Comparison of ENCODE assay signal across 15 mouse cellular contexts in the genomic region with DNA sequence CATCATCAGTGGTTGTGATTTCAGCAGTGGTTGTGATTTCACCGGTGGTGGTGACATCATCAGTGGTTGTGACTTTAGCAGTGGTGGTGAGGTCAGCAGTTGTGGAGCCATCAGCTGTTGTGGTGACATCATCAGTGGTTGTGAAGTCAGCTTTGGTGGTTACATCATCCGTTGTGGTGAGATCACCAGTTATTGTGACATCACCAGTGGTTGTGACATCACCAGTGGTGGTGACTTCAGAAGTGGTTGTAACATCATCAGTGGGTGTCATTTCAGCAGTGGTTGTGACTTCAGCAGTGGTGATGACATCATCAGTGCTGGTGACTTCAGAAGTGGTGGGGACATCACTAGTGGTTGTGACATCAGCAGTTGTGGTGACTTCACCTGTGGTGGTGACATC. TPM values are rescaled to one million over a fixed set of nuclear protein-coding genes. Genes with fewer than 3 reads are reported as not detected.
DNase-seq lines count a peak whose midpoint lies in the region; ATAC-seq and TF ChIP-seq lines count a peak whose summit lies in the region.
"Had no signal": no experiment of that assay in that cellular context is flagged by ENCODE, and none has a peak within 500 bp of the region (broad histone marks: within the 10 kb centered on the region; RNA-seq: fewer than 3 reads in every experiment).

No protein-coding gene starts in this region.

- no peak overlapping the region for H3K4me3 ChIP-seq in hindbrain, embryonic 10.5 days
- H3K4me3 ChIP-seq in hindbrain, embryonic 13.5 days: no peak overlapping the region
- H3K4me3 ChIP-seq in limb, embryonic 10.5 days: no peak overlapping the region
- H3K4me3 ChIP-seq in stomach, embryonic 16.5 days (replicated peaks; ENCODE audit: low read length): no peak overlapping the region
- no peak overlapping the region for H3K4me3 ChIP-seq in layer of hippocampus, adult 2 months
- H3K4me3 ChIP-seq: limb, embryonic 12.5 days had no signal

- H3K9me3 ChIP-seq in hindbrain, embryonic 10.5 days: peaks cover 26% of the 10 kb centered on the region
- peaks cover 30% of the 10 kb centered on the region for H3K9me3 ChIP-seq in hindbrain, embryonic 13.5 days
- H3K9me3 ChIP-seq in limb, embryonic 10.5 days (replicated peaks): peaks cover 21% of the 10 kb centered on the region
- peaks cover 17% of the 10 kb centered on the region; the same call in 1 of the 2 replicates for H3K9me3 ChIP-seq in stomach, embryonic 16.5 days (replicated peaks; ENCODE audit: control insufficient read depth, low read length)

- DNase-seq in hindbrain, embryonic 10.5 days (ENCODE audit: low spot score): peak; percentile 6
- DNase-seq in retina, postnatal 1 day: peak; percentile 46
- DNase-seq in retina, embryonic 14.5 days (ENCODE audit: low spot score): no peak
- peak; percentile 39 for DNase-seq in limb, embryonic 10.5 days (ENCODE audit: low spot score)
- no peak for DNase-seq in layer of hippocampus, adult 2 months (ENCODE audit: low spot score in 2 of 2)
- DNase-seq in ovary, postnatal 14 days (ENCODE audit: low spot score): no peak
- DNase-seq: adrenal gland, adult 2 months; cerebellum, adult 11-12 months; heart, postnatal 14 days; kidney, postnatal 25 days; thymus, adult 2 months had no signal

- H3K27ac ChIP-seq in hindbrain, embryonic 10.5 days: no peak overlapping the region
- H3K27ac ChIP-seq in hindbrain, embryonic 13.5 days: no peak overlapping the region
- H3K27ac ChIP-seq in limb, embryonic 10.5 days: no peak overlapping the region
- no peak overlapping the region for H3K27ac ChIP-seq in stomach, embryonic 16.5 days (ENCODE audit: low read length)
- no peak overlapping the region for H3K27ac ChIP-seq in layer of hippocampus, adult 2 months
- H3K27ac ChIP-seq: limb, embryonic 12.5 days had no signal

- 61% methylated on average over 2 of the region's 2 CpGs for WGBS in hindbrain, embryonic 10.5 days
- 61% methylated on average over 2 of the region's 2 CpGs for WGBS in hindbrain, embryonic 13.5 days
- 64% methylated on average over 2 of the region's 2 CpGs for WGBS in limb, embryonic 10.5 days
- 70% methylated on average over 2 of the region's 2 CpGs for WGBS in stomach, embryonic 16.5 days

- no peaks in the 10 kb centered on the region for H3K27me3 ChIP-seq in hindbrain, embryonic 10.5 days (ENCODE audit: insufficient read depth, poor library complexity, severe bottlenecking)
- no peaks in the 10 kb centered on the region for H3K27me3 ChIP-seq in hindbrain, embryonic 13.5 days
- H3K27me3 ChIP-seq in limb, embryonic 10.5 days (ENCODE audit: low read depth, poor library complexity, severe bottlenecking): no peaks in the 10 kb centered on the region
- no peaks in the 10 kb centered on the region for H3K27me3 ChIP-seq in stomach, embryonic 16.5 days (ENCODE audit: control insufficient read depth, insufficient read depth, low read length)
- H3K27me3 ChIP-seq: limb, embryonic 12.5 days had no signal

- no peak for ATAC-seq in hindbrain, embryonic 13.5 days (ENCODE audit: low FRiP score)
- ATAC-seq in stomach, embryonic 16.5 days (ENCODE audit: insufficient read depth, low FRiP score): peak; percentile 71

- H3K36me3 ChIP-seq in hindbrain, embryonic 10.5 days: no peaks in the 10 kb centered on the region
- H3K36me3 ChIP-seq in hindbrain, embryonic 13.5 days: no peaks in the 10 kb centered on the region
- no peaks in the 10 kb centered on the region for H3K36me3 ChIP-seq in limb, embryonic 10.5 days
- no peaks in the 10 kb centered on the region for H3K36me3 ChIP-seq in stomach, embryonic 16.5 days (ENCODE audit: control insufficient read depth, insufficient read depth, low read length)
- H3K36me3 ChIP-seq: limb, embryonic 12.5 days had no signal

- no peak for TF ChIP-seq CTCF in layer of hippocampus, adult 2 months (conservative IDR thresholded peaks at IDR 0.05)

- H3K4me2 ChIP-seq in hindbrain, embryonic 13.5 days: no peak overlapping the region
- no peak overlapping the region for H3K4me2 ChIP-seq in stomach, embryonic 16.5 days (ENCODE audit: low read depth, low read length)
- H3K4me2 ChIP-seq: limb, embryonic 12.5 days had no signal

- H3K9ac ChIP-seq in hindbrain, embryonic 13.5 days: no peak overlapping the region
- no peak overlapping the region for H3K9ac ChIP-seq in stomach, embryonic 16.5 days (ENCODE audit: low read length)
- H3K9ac ChIP-seq: limb, embryonic 12.5 days had no signal

- H3K4me1 ChIP-seq in hindbrain, embryonic 10.5 days (replicated peaks): no peaks in the 10 kb centered on the region
- no peaks in the 10 kb centered on the region for H3K4me1 ChIP-seq in hindbrain, embryonic 13.5 days (replicated peaks)
- H3K4me1 ChIP-seq in limb, embryonic 10.5 days: no peaks in the 10 kb centered on the region
- H3K4me1 ChIP-seq in stomach, embryonic 16.5 days (ENCODE audit: control insufficient read depth, insufficient read depth, low read length): no peaks in the 10 kb centered on the region
- H3K4me1 ChIP-seq: limb, embryonic 12.5 days had no signal

RNA-seq across cellular contexts. Expression of gene Muc3, which starts 3.5 kb away (rescaled TPM):
- not detected in 2 replicates for polyA plus RNA-seq in hindbrain, embryonic 10.5 days (2016; fragmentation: Nextera tagmentation; extraction: Ambion mirVana)
- polyA plus RNA-seq in hindbrain, embryonic 13.5 days (2015; fragmentation: Nextera tagmentation; extraction: Ambion mirVana): not detected in 2 replicates
- not detected in 2 replicates for polyA plus RNA-seq in limb, embryonic 10.5 days (2016; fragmentation: Nextera tagmentation; extraction: Ambion mirVana)
- polyA plus RNA-seq in stomach, embryonic 16.5 days (2015; fragmentation: Nextera tagmentation; extraction: Ambion mirVana): 0.15 TPM in 1 of 2 replicates, not detected in the other
- total RNA-seq in layer of hippocampus, adult 2 months (2021): not detected
- total RNA-seq: adrenal gland, adult 2 months; gastrocnemius, adult 8-10 months; heart, postnatal 14 days had no signal
- polyA plus RNA-seq: adrenal gland, adult 2 months; limb, embryonic 12.5 days had no signal

RNA-seq across cellular contexts. Expression of gene Trim56, which starts 36.6 kb away (rescaled TPM):
- polyA plus RNA-seq in hindbrain, embryonic 10.5 days (2016; fragmentation: Nextera tagmentation; extraction: Ambion mirVana): 5.2 and 5.4 TPM in 2 replicates
- polyA plus RNA-seq in hindbrain, embryonic 13.5 days (2015; fragmentation: Nextera tagmentation; extraction: Ambion mirVana): 2.4 and 2.8 TPM in 2 replicates
- polyA plus RNA-seq in limb, embryonic 10.5 days (2016; fragmentation: Nextera tagmentation; extraction: Ambion mirVana): 5.6 and 7.0 TPM in 2 replicates
- polyA plus RNA-seq in stomach, embryonic 16.5 days (2015; fragmentation: Nextera tagmentation; extraction: Ambion mirVana): 8.1 and 9.3 TPM in 2 replicates
- 1 to 10 TPM; 5.5 to 5.8 TPM for total RNA-seq in layer of hippocampus, adult 2 months (2021)

RNA-seq across cellular contexts. Expression of gene Muc3a, which starts 59.6 kb away (rescaled TPM):
- 0.13 TPM in 1 of 2 replicates, not detected in the other for polyA plus RNA-seq in hindbrain, embryonic 10.5 days (2016; fragmentation: Nextera tagmentation; extraction: Ambion mirVana)
- polyA plus RNA-seq in hindbrain, embryonic 13.5 days (2015; fragmentation: Nextera tagmentation; extraction: Ambion mirVana): 0.12 and 0.13 TPM in 2 replicates
- polyA plus RNA-seq in limb, embryonic 10.5 days (2016; fragmentation: Nextera tagmentation; extraction: Ambion mirVana): not detected in 2 replicates
- polyA plus RNA-seq in stomach, embryonic 16.5 days (2015; fragmentation: Nextera tagmentation; extraction: Ambion mirVana): 1.1 TPM in 2 replicates
- total RNA-seq in layer of hippocampus, adult 2 months (2021): 1 to 10 TPM; 3.6 to 4.2 TPM

Comparison
In these comparisons a context has a peak if more than half of its experiments do, and no peak if none do; other contexts are left out.
1. DNase-seq: peak in hindbrain, embryonic 10.5 days (single experiment), retina, postnatal 1 day (single experiment) and limb, embryonic 10.5 days (single experiment); none in retina, embryonic 14.5 days (single experiment), layer of hippocampus, adult 2 months (0 of 2) and ovary, postnatal 14 days (single experiment).